Mouse (Mus musculus) kidney, embryonic 16.5 days (tissue): ENCODE measurements around the gene Invs. TPM values are rescaled to one million over a fixed set of nuclear protein-coding genes. Genes with fewer than 3 reads are reported as not detected.

ENCODE experiments used
- ATAC-seq: fragments of 200-750 bp; cut with Nextera tagmentation; 2 replicates; pipeline ENCODE4 v1.8.0; 2017; ENCODE audit warnings: moderate TSS enrichment; ENCODE audit not compliant: low FRiP score, low TSS enrichment
- H3K27ac ChIP-seq: fragments of 300-500 bp; sonication (generic); 2 replicates; pipeline ENCODE4 v1.5.1; 2014; ENCODE audit warnings: low read length
- H3K27me3 ChIP-seq: fragments of 300-500 bp; sonication (generic); 2 replicates; pipeline ENCODE4 v1.6.1; 2014; ENCODE audit warnings: low read length, control low read depth, mixed read lengths; ENCODE audit not compliant: insufficient read depth
- H3K36me3 ChIP-seq: fragments of 300-500 bp; sonication (generic); 2 replicates; pipeline ENCODE4 v1.6.1; 2014; ENCODE audit warnings: low read length, control low read depth, mixed read lengths; ENCODE audit not compliant: insufficient read depth
- H3K4me1 ChIP-seq: fragments of 300-500 bp; sonication (generic); 2 replicates; pipeline ENCODE4 v1.6.1; 2014; ENCODE audit warnings: low read length, control low read depth, mixed read lengths; ENCODE audit not compliant: insufficient read depth
- H3K4me2 ChIP-seq: fragments of 300-500 bp; sonication (generic); replicated peaks from 2 replicates; pipeline ENCODE4 v1.6.1; 2014; ENCODE audit warnings: low read depth, low read length
- H3K4me3 ChIP-seq: fragments of 300-500 bp; sonication (generic); 2 replicates; pipeline ENCODE4 v1.5.1; 2014; ENCODE audit warnings: mild to moderate bottlenecking, low read length
- H3K9ac ChIP-seq: fragments of 300-500 bp; sonication (generic); replicated peaks from 2 replicates; pipeline ENCODE4 v1.6.1; 2014; ENCODE audit warnings: low read length
- H3K9me3 ChIP-seq: fragments of 300-500 bp; sonication (generic); 2 replicates; pipeline ENCODE4 v1.6.1; 2016; ENCODE audit warnings: low read length, control low read depth
- WGBS: fragments of 180-500 bp; shearing (Covaris S2); extraction: QIAGEN DNeasy Blood & Tissue Kit; methylation state at CpG from one replicate; pipeline ENCODE4 v1.1.7; 2014; 5-methylcytosine and 5-hydroxymethylcytosine counted together
- polyA plus RNA-seq: library from polyadenylated mRNA; unstranded; fragments of >200 nt; fragmentation: Nextera tagmentation; extraction: Ambion mirVana; gene quantifications from 2 replicates; pipeline ENCODE4 v1.2.1, GENCODE M21; 2015

Invs gene
- 10.1 and 13.9 TPM in 2 replicates for polyA plus RNA-seq

- peak within 1 kb of the TSS; percentile 83 for H3K4me2 ChIP-seq
- H3K27me3 ChIP-seq, result no peaks in the 10 kb centered on the region
- H3K9ac ChIP-seq, result peak within 1 kb of the TSS; percentile 95
- ATAC-seq, result peak; percentile 100
- H3K4me3 ChIP-seq, result peak within 1 kb of the TSS; percentile 95
- H3K36me3 ChIP-seq, result peaks cover 3% of the 10 kb centered on the region; the same call in 1 of the 2 replicates
- H3K9me3 ChIP-seq, result no peaks in the 10 kb centered on the region
- peaks cover 10% of the 10 kb centered on the region for H3K4me1 ChIP-seq
- peak within 1 kb of the TSS; percentile 81 for H3K27ac ChIP-seq
- WGBS, result 0% methylated on average over 40 of the region's 41 CpGs
These were observed at the start of gene Invs, which contains the start of gene Erp44 for GRCm38 (mm10) chr4:48279498-48280134. Gene Invs (plus strand): TSS chr4:48279760. Gene Erp44 (minus strand): TSS chr4:48279558.

GRCm38 (mm10) chr4:48236721-48237120, 42.8 kb upstream of the Invs start:
- ATAC-seq, result no peak
- Histone ChIP-seq H3K4me1 (no peaks in the 10 kb centered on the region), H3K36me3 (peaks cover 5% of the 10 kb centered on the region; the same call in 1 of the 2 replicates), H3K4me2 (no peak overlapping the region), H3K9me3 (no peaks in the 10 kb centered on the region), H3K9ac (no peak overlapping the region), H3K27me3 (no peaks in the 10 kb centered on the region), H3K4me3 (no peak overlapping the region), H3K27ac (no peak overlapping the region)
- WGBS, result 77% methylated on average over 3 of the region's 3 CpGs

GRCm38 (mm10) chr4:48239046-48239445, 40.5 kb upstream of the Invs start:
- no peak for ATAC-seq

GRCm38 (mm10) chr4:48242482-48242881, 37.1 kb upstream of the Invs start:
- Histone ChIP-seq H3K4me1 (no peaks in the 10 kb centered on the region), H3K4me2 (no peak overlapping the region), H3K9ac (no peak overlapping the region), H3K27ac (no peak overlapping the region), H3K27me3 (no peaks in the 10 kb centered on the region), H3K36me3 (no peaks in the 10 kb centered on the region), H3K4me3 (no peak overlapping the region), H3K9me3 (no peaks in the 10 kb centered on the region)
- 85% methylated on average over 4 of the region's 4 CpGs for WGBS
- ATAC-seq, result no peak

More at GRCm38 (mm10) chr4:48239046-48239445, 40.5 kb upstream of the Invs start:
- H3K36me3 ChIP-seq, result no peaks in the 10 kb centered on the region; the same call in 1 of the 2 replicates
- H3K9ac ChIP-seq, result no peak overlapping the region
- H3K9me3 ChIP-seq, result no peaks in the 10 kb centered on the region
- 91% methylated on average over 4 of the region's 4 CpGs for WGBS
- no peaks in the 10 kb centered on the region for H3K4me1 ChIP-seq
- no peak overlapping the region for H3K4me2 ChIP-seq
- H3K27ac ChIP-seq, result no peak overlapping the region
- H3K27me3 ChIP-seq, result no peaks in the 10 kb centered on the region
- no peak overlapping the region for H3K4me3 ChIP-seq

- Histone ChIP-seq H3K9me3 (no peaks in the 10 kb centered on the region), H3K36me3 (no peaks in the 10 kb centered on the region), H3K4me1 (no peaks in the 10 kb centered on the region), H3K27ac (no peak overlapping the region), H3K27me3 (no peaks in the 10 kb centered on the region), H3K4me2 (no peak overlapping the region), H3K9ac (no peak overlapping the region), H3K4me3 (no peak overlapping the region)
- WGBS, result 64% methylated on average over 1 of the region's 1 CpGs
- ATAC-seq, result no peak
These were observed 35.8 kb upstream of the Invs start for GRCm38 (mm10) chr4:48243737-48244136.

- Histone ChIP-seq H3K9ac (no peak overlapping the region), H3K36me3 (no peaks in the 10 kb centered on the region), H3K9me3 (no peaks in the 10 kb centered on the region), H3K27me3 (no peaks in the 10 kb centered on the region), H3K27ac (no peak overlapping the region), H3K4me1 (no peaks in the 10 kb centered on the region), H3K4me2 (no peak overlapping the region), H3K4me3 (no peak overlapping the region)
- WGBS, result 91% methylated on average over 2 of the region's 2 CpGs
- ATAC-seq, result no peak
These were observed 35.3 kb upstream of the Invs start for GRCm38 (mm10) chr4:48244280-48244679.

GRCm38 (mm10) chr4:48253266-48253665, 26.3 kb upstream of the Invs start:
- no peak overlapping the region for H3K4me3 ChIP-seq
- H3K27ac ChIP-seq, result no peak overlapping the region
- no peak overlapping the region for H3K4me2 ChIP-seq
- no peaks in the 10 kb centered on the region for H3K4me1 ChIP-seq
- no peaks in the 10 kb centered on the region for H3K27me3 ChIP-seq
- H3K9ac ChIP-seq, result no peak overlapping the region
- ATAC-seq, result no peak
- H3K9me3 ChIP-seq, result no peaks in the 10 kb centered on the region
- no peaks in the 10 kb centered on the region for H3K36me3 ChIP-seq

- H3K9ac ChIP-seq, result no peak overlapping the region
- WGBS, result 88% methylated on average over 3 of the region's 3 CpGs
- H3K36me3 ChIP-seq, result no peaks in the 10 kb centered on the region
- H3K27ac ChIP-seq, result no peak overlapping the region
- H3K4me3 ChIP-seq, result no peak overlapping the region
- no peak for ATAC-seq
- H3K9me3 ChIP-seq, result no peaks in the 10 kb centered on the region
- H3K27me3 ChIP-seq, result no peaks in the 10 kb centered on the region
- H3K4me2 ChIP-seq, result no peak overlapping the region
- H3K4me1 ChIP-seq, result no peaks in the 10 kb centered on the region
These were observed 21.5 kb upstream of the Invs start for GRCm38 (mm10) chr4:48258045-48258444.

GRCm38 (mm10) chr4:48267683-48268082, 11.9 kb upstream of the Invs start:
- H3K4me1 ChIP-seq, result no peaks in the 10 kb centered on the region
- H3K27me3 ChIP-seq, result no peaks in the 10 kb centered on the region
- no peak for ATAC-seq
- H3K4me2 ChIP-seq, result no peak overlapping the region
- no peaks in the 10 kb centered on the region for H3K9me3 ChIP-seq
- 83% methylated on average over 3 of the region's 3 CpGs for WGBS
- no peak overlapping the region for H3K9ac ChIP-seq
- H3K36me3 ChIP-seq, result no peaks in the 10 kb centered on the region
- no peak overlapping the region for H3K4me3 ChIP-seq
- no peak overlapping the region for H3K27ac ChIP-seq

- Histone ChIP-seq H3K4me2 (no peak overlapping the region), H3K9me3 (no peaks in the 10 kb centered on the region), H3K27ac (no peak overlapping the region), H3K27me3 (no peaks in the 10 kb centered on the region), H3K9ac (no peak overlapping the region), H3K4me3 (no peak overlapping the region), H3K4me1 (no peaks in the 10 kb centered on the region), H3K36me3 (no peaks in the 10 kb centered on the region)
- WGBS, result 87% methylated on average over 1 of the region's 1 CpGs
- ATAC-seq, result no peak
These were observed 11.4 kb upstream of the Invs start for GRCm38 (mm10) chr4:48268127-48268526.
